Mouse (Mus musculus) ES-Bruce4 (cell line): ENCODE data around the gene Ric8b. TPM values are rescaled to one million over a fixed set of nuclear protein-coding genes. Genes with fewer than 3 reads are reported as not detected.

Experiments
- H3K27ac ChIP-seq: 2 replicates; pipeline ENCODE4 v1.5.1; 2012; ENCODE audit warnings: low read length, inconsistent platforms; ENCODE audit not compliant: insufficient read depth
- H3K27me3 ChIP-seq: 2 replicates; pipeline ENCODE4 v1.6.1; 2012; ENCODE audit warnings: mild to moderate bottlenecking, low read length, inconsistent platforms; ENCODE audit not compliant: control insufficient read depth, poor library complexity, insufficient read depth, severe bottlenecking
- H3K36me3 ChIP-seq: 2 replicates; pipeline ENCODE4 v1.6.1; 2012; ENCODE audit warnings: inconsistent platforms, mild to moderate bottlenecking, low read length, moderate library complexity; ENCODE audit not compliant: control insufficient read depth, poor library complexity, insufficient read depth, severe bottlenecking
- H3K4me1 ChIP-seq: one replicate; pipeline ENCODE4 v1.8.1; 2011; ENCODE audit warnings: low read length; ENCODE audit not compliant: control insufficient read depth, insufficient read depth
- H3K4me3 ChIP-seq: 2 replicates; pipeline ENCODE4 v1.5.1; 2011; ENCODE audit warnings: low read depth, mild to moderate bottlenecking, low read length
- H3K9ac ChIP-seq: 2 replicates; pipeline ENCODE4 v1.6.1; 2012; ENCODE audit warnings: low read depth, mild to moderate bottlenecking, inconsistent platforms; ENCODE audit not compliant: poor library complexity, severe bottlenecking
- H3K9me3 ChIP-seq: replicated peaks from 2 replicates; pipeline ENCODE4 v1.6.1; 2012; ENCODE audit warnings: mild to moderate bottlenecking, low read length, inconsistent platforms; ENCODE audit not compliant: control insufficient read depth, poor library complexity, insufficient read depth, severe bottlenecking
- CTCF ChIP-seq: IDR thresholded peaks from one replicate; pipeline ENCODE4 v1.8.1; 2011; ENCODE audit warnings: low read depth, low read length
- EP300 ChIP-seq: IDR thresholded peaks from 2 replicates; pipeline ENCODE4 v1.6.1; 2011; ENCODE audit warnings: low read depth, low read length; ENCODE audit not compliant: insufficient read depth
- POLR2A ChIP-seq: IDR thresholded peaks from one replicate; pipeline ENCODE4 v1.8.1; 2011; ENCODE audit warnings: low read length; ENCODE audit not compliant: insufficient read depth
- polyA plus RNA-seq: library from polyadenylated mRNA; stranded (reverse); fragments of >200 nt; gene quantifications from 2 replicates; pipeline ENCODE4 v1.2.4, GENCODE M21; 2011; ENCODE audit warnings: low read depth; ENCODE audit not compliant: missing spikeins, insufficient read depth, insufficient read length

Gene Ric8b
- polyA plus RNA-seq, 1 experiment, result 18.8 TPM

DNA sequence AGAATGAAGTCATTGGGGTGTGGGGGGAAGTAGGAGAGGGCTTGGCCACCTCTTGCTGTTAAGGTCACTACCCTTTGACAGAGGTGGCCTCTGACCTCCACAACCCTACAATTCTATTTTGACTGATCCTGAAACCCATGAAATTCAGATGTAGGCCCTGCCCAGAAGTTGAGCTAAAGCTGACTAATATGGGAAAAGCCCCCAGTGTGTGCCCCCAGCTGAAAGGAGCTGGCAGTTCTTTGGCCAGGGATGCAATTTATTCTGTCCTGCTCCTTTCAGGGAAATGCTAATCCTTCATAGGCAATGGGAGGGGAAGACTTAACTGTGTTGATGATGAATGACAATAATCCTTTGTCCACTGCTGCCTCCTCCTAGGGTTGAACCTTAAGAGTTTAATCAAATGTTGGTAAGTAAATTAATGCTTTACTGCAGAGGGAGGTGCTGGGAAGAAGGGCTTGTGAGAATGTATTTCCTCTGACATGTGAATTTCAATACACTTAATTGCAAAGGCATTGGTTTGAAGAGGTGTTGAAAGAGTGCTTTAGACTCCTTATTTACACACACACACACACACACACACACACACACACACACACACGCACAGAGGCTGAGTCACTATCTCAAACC is 6.5 kb upstream of the Ric8b start:
- H3K27ac ChIP-seq, result peak overlapping the region; percentile 82

DNA sequence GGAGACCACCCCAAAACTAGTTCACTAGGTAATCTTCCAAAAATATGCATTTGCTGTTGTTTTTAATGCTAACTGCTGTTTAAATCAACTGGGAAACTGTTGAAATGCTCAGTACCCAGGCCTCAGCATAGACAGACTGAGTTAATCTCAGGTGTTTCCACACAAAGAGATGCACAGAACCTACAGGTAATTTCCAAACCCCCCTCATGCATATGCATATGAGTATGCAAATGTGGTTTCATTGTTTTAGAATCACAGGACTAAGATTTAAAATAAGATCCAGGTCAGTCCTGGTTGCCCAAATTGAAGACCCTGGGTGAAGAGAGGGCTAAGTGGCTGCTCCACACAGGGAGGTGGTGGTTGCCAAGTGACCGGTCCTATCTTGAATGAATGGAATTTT is 4.3 kb upstream of the Ric8b start:
- Histone ChIP-seq H3K27me3 (no peaks in the 10 kb centered on the region), H3K9me3 (no peaks in the 10 kb centered on the region), H3K4me1 (peaks cover 5% of the 10 kb centered on the region), H3K9ac (no peak overlapping the region), H3K27ac (no peak overlapping the region), H3K4me3 (no peak overlapping the region), H3K36me3 (no peaks in the 10 kb centered on the region)
- no peak for TF ChIP-seq EP300

More for the DNA sequence above, 6.5 kb upstream of the Ric8b start:
- Histone ChIP-seq H3K9ac (no peak overlapping the region), H3K4me3 (no peak overlapping the region), H3K4me1 (peaks cover 5% of the 10 kb centered on the region), H3K27me3 (no peaks in the 10 kb centered on the region), H3K36me3 (no peaks in the 10 kb centered on the region), H3K9me3 (no peaks in the 10 kb centered on the region)
- TF ChIP-seq CTCF (no peak), POLR2A (no peak), EP300 (peak; percentile 60; the same call in 1 of the 2 replicates)

DNA sequence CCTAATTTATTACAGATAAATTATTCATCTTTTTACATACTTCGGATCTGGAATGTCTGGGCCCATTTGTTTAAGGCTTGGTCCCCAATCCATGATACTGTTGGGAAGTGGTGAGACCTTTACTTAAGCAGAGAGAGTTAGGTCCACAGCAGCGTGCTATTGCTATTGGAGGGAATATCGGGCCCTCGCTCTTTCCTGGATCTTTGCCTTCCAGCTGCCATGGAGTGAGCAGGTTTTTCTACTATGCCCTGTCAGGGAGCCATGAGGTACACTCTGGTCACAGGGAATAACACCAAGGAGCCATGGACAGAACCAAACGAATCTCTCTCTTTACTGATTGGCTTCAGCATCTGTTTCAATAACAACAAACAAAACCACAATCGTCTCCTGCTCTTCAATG is 1.9 kb upstream of the Ric8b start:
- H3K27me3 ChIP-seq, result no peaks in the 10 kb centered on the region

DNA sequence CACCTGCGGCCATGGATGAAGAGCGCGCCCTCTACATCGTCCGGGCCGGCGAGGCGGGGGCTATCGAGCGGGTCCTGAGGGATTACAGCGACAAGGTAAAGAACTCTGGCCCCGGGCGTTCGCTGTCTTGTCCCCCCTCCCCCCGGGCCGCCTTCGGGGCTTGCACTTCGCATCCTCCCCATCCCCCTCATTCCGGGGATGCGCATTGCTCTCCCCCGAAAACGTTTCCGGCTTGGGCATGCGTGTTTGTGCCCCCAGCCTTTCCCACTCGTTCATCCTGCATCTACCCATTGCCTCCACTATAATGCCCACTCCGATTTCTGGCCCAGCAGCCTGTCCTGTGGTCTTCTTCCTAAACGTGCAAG is 297 bp downstream of the Ric8b start:
- H3K9ac ChIP-seq, result peak overlapping the region; percentile 59
- no peaks in the 10 kb centered on the region for H3K4me1 ChIP-seq
- peak overlapping the region; percentile 76 for H3K4me3 ChIP-seq
- TF ChIP-seq POLR2A (no peak), EP300 (no peak), CTCF (no peak)
- no peaks in the 10 kb centered on the region for H3K27me3 ChIP-seq
- H3K27ac ChIP-seq, result no peak overlapping the region
- H3K36me3 ChIP-seq, result no peaks in the 10 kb centered on the region
- H3K9me3 ChIP-seq, result no peaks in the 10 kb centered on the region

More for the DNA sequence above, 1.9 kb upstream of the Ric8b start:
- Histone ChIP-seq H3K4me1 (peaks cover 3% of the 10 kb centered on the region), H3K9ac (no peak overlapping the region), H3K36me3 (no peaks in the 10 kb centered on the region), H3K4me3 (no peak overlapping the region), H3K27ac (no peak overlapping the region), H3K9me3 (no peaks in the 10 kb centered on the region)
- TF ChIP-seq POLR2A, result no peak
- TF ChIP-seq CTCF, result no peak
- no peak for TF ChIP-seq EP300

DNA sequence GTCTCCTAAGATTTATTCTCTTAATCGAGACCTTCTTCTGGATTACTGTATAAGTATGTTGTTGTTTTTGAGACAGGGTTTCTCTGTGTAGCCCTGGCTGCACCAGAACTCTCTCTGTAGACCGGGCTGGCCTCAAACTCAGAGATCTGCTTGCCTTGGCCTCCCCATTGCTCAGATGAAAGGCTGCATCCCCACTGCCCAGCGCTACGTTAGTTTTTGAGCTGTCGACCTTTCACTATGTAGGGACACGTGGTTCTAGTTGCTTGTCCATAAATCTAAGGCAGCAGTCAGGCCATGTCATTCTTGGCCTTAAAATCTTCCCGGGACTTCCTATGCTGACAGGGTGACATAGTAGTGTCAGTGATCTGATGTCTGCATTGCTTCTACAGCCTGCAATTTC is 8.9 kb downstream of the Ric8b start:
- Histone ChIP-seq H3K4me3 (no peak overlapping the region), H3K9me3 (no peaks in the 10 kb centered on the region), H3K36me3 (peaks cover 4% of the 10 kb centered on the region), H3K9ac (no peak overlapping the region), H3K4me1 (peaks cover 2% of the 10 kb centered on the region), H3K27me3 (no peaks in the 10 kb centered on the region), H3K27ac (no peak overlapping the region)
- no peak for TF ChIP-seq EP300
- no peak for TF ChIP-seq CTCF
- no peak for TF ChIP-seq POLR2A

DNA sequence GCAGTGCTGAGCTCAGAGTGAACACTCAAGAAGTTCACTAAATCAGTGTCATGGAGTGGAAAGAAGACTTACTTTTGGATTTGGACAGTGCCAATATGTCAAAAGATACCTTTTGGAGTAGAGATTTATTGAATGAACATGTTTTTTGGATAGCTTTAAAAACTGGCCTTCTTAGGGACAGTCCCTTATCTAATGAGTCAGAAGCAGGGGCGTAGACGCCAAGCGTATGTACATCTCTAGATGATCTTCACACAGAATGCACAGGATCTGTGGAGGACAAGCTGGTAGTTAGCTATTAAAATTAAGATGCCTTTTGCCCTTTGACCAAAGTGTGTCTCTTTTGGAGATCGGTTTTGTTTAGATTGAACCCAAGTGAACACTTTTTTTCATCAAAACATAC is 9.5 kb downstream of the Ric8b start:
- Histone ChIP-seq H3K4me1 (peaks cover 2% of the 10 kb centered on the region), H3K27ac (no peak overlapping the region), H3K9me3 (no peaks in the 10 kb centered on the region), H3K27me3 (no peaks in the 10 kb centered on the region), H3K36me3 (peaks cover 4% of the 10 kb centered on the region), H3K4me3 (no peak overlapping the region), H3K9ac (no peak overlapping the region)
- no peak for TF ChIP-seq POLR2A
- no peak for TF ChIP-seq EP300
- no peak for TF ChIP-seq CTCF
